Mouse (Mus musculus) cerebellum, postnatal 25 days (tissue): Measurements from ENCODE around the gene Psmd13.

Experiments used
- DNase-seq, 2 experiments: peaks; one replicate each; pipeline ENCODE4 v3.0.0; 2021; ENCODE audit warnings: mixed read lengths in 2 of 2

Psmd13 gene

DNA sequence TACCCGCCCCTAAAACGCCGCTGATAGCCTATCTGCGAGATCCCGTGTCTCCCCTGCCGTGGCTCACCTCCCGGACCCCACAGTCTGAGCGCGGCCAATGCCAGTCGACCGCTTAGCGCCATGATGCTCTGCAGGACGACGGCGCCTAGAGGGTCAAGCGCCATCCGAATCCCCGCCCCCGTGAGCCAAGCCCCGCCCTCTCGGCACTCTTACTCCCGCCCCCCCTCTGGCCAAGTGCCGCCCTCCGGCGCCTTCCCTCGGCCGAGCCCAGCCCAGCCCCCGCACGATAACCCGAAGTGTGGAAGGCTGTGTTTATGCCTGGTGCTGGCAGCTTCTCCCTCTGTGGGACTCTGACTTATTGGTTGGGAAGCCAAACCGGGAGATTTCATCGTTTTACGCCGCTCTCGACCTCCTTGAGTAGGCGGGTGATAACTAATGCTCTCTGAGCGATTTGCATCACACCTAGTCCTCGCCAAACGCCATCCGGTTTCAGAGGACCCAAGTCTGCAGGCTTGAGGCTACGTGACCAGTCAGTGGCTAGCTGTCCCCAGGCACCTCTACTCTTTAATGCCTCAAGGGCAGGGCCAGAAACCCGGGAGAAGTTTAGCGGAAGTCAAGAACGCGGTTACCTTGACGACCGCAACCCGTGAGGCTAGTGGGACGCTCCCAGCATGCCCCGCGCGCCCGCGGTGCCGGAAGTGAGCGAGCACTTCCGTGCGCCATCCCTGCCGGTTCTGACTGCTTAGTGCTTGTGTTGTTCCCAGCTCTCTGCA, at the start of gene Psmd13, which contains the start of gene Sirt3:
Psmd13 (plus strand) TSS at position 273 of the 773 bp plus-strand sequence.
Sirt3 (minus strand) TSS at position 614 of the 773 bp plus-strand sequence.
- peak; percentile 95 to 97 for DNase-seq

DNA sequence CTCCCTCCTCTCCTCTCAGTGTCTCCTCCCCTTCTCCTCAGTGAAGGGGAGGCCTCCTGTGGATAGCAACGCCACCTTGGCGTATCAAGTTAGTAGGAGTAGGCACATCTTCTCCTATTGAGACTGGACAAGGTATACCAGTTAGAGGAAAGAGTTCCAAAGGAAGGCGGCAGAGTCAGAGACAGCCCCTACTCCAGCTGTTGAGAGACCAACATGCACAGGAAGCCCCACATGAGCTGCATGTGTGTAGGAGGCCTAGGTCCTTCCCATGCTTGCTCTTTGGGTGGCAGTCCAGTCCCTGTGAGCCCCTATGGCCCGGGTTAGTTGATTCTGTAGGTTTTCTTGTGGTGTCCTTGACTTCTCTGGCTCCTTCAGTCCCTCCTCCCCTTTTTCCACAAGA, 48.4 kb upstream of the Psmd13 start:
- no peak for DNase-seq

DNA sequence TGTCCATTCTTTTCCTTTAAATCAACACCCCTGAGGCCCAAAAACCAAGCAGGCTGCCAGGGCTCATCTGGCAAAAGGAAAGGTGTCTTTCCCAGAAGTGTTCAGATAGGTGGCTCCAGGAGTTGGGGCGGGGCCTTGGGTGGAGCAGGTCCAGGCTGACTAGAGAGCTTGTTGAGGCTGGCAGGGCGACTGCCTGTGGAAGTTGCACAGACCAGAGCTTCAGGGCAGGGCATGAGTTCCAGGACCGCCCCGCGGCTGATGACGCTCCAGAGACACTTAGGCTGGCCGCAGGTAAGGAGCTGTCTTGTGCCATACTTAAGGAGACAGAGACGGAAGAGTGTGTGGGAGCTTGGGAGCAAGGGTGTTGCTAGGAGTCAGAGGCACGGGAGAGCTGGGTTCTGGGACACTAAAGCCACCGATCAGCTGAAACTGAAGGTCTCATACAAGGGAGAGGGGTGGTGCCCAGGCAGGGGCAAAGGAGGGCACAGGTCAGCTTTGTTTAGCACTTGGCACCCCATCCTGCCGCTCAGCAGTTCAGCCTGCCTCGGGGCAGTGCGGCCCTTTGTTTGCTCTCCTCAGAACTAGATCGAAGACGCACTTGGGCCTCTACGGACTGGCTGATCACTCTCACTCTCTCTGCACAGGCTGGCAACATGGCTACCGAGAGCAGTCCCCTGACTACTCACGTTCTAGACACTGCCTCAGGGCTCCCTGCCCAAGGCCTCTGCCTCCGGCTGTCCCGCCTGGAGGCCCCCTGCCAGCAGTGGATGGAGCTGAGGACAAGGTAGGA, 46.6 kb upstream of the Psmd13 start, which contains the start of gene Urah:
Urah (plus strand) TSS at position 51 of the 790 bp plus-strand sequence.
- DNase-seq = no peak

DNA sequence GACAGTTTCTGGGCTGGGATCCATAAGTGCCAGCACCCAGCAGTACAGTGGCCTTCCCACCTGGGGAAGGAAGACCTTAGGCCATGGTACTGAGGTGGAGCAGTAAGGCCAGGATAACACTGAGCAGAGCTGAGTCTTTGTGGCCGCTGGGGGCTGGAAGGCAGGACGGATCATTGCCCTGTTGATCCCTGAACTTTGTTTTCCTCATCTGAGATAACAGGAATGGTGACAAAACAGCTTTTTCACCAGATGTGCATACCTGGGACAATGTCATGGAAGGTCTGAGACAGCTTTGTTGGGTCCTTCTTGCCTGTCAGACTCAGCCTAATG, 46.0 kb upstream of the Psmd13 start:
- no peak for DNase-seq

DNA sequence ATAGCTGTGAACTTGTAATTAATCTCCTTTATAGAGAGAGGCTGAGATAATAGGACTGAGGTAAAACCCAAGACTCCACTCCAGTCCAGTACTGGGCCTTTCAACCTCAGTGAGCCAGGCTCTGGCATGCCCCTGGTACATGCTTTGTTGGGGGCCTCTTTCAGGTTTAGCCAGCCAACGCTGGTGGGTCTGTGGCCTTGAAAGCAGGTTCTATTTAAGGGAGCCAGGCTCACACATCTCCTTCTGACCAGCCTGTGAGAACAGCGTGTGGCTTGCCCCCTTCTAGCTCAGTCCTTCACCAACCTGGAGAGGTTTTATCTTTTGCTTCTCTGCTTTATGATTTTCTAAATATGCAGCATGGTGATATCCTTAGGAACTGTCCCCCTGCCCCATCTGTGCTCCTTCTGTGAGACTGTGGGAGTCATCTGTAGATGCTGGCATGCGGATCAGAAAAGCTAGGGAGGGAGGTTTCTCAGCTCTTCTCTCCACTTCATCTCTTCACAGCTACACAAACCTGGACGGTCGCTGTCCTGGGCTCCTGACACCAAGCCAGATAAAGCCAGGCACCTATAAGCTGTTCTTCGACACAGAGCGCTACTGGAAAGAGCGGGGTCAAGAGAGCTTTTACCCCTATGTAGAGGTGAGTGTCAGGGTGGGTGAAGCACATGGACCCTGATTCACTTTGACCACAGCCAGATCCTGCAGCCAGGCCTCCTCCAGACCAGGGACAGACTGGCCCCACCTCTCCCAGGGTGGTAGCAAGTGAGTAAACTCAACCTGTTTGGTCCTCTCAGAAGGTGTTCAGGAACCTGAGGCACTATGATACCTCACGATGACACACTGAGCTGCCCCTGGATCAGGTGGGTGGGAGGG, 45.3 kb upstream of the Psmd13 start:
- DNase-seq = no peak

DNA sequence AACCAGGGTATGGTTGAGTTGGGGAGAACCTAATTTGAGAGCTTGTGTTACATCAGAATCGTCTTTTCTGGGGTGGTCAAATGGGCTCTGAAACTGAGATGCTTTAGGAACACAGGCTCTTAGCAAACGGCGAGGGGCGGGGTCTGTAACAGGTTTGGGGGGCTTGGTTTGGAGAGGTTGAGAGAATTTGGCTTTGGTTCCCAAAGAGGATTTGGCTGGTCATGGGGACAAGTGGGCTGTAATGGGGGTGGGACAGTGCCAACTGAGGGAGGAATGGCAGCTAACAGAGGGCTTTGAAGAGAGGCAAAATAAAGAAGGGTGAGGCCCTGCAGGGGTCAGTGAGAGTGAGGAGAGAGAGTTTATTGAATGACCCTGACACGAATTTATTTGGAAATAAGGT, 42.2 kb upstream of the Psmd13 start:
- no peak for DNase-seq

DNA sequence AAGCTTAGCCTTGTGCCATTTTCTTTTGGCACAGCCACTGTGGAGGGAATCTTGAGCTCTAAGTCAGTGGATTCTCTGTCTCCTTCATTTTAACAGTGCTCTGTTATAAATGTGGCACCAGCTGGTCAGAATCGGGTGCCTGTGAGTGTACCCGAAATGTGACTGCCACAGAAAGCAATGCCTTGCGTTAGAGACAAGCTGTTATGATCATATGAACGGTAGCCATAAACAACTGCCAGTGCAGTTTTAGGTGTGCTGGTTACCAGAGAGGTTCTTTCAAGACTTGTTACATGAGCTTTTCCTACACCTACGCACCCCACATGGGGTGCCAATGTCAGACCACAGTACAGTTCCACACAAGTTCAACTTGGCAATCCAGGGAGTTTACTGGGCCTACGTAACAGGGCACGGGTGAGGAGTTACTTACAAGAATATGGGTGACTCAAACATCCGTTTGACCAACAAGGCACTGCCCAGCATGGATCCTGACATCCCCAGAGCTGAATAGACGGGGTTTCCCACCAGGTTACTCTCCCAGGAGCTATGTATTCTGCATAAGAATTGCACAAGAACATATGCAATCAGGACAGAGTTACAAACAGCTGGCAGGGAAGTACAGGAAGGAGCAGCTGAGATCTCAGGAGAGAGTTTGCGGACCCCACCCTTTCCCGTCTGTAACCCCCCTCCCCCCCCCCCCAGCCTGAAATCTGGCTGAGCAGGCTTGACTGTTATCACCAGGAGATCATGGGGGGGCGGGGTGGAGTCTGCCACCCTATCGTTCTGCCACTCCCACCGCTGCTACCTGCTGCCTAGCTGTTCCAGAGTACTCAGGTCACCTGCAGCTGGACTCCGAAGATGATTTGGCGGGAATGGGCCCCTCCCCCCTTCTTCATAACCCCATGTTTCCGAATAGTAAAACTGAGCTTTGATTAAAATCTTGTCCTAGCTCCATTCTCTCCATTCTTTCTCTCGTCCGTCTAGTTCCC, 40.7 kb upstream of the Psmd13 start:
- DNase-seq = no peak

DNA sequence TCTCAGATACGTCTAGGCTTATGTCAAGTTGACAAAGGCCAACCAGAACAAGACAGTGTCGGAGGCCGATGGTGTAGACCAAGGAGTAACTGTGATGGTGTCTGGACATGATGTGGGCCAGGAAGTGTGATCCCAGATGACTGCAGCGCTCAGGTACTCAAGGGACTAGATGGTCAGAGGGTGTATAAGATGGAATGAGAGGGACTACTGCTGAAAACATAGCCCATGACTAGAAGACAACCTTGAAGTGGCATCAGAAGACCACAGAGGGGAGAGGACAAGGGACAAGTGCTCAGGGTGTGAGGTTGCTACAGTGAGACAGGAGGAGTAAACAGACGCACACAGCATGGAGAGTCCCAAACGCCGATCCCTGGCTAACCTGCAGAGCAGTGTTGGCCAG, 38.0 kb upstream of the Psmd13 start:
- DNase-seq = no peak

DNA sequence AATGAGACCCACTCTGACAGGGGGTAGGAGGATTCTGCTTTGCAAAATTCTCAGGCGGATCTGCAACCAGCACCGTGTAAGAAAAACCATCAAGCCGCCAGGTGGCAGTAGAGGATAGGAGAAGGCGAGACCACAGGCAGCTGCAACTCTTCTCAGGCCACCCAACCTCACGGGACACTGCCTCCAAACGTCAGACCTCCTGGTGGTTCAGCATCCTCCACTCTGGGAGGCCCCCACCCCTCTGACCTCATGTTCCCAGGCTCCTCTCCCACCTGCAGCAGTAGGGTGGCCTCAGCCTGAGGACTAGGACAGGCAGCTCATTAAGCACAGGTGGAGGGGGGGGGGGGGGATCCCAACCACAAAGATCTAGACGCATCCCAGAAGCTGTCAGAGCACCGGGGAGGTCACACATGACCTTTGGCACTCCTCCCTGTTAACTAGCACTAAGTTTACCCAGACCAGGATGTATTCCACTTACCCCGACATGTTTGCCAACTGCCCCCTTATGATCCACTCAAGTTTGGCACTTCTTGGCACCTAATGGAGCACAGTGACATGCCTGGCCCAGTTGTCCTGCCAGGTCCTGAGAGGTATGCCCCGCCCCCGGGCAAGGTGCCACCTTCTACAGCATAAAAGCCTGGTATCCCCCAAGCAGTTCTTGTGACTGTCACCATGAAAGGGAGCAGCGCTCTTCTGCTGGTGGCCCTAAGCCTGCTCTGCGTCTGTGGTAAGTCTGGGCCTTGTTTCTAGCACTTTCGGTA, 36.7 kb upstream of the Psmd13 start, which contains the start of gene Scgb1c1:
Scgb1c1 (plus strand) TSS at position 643 of the 761 bp plus-strand sequence.
- peak; percentile 92 to 96 for DNase-seq

DNA sequence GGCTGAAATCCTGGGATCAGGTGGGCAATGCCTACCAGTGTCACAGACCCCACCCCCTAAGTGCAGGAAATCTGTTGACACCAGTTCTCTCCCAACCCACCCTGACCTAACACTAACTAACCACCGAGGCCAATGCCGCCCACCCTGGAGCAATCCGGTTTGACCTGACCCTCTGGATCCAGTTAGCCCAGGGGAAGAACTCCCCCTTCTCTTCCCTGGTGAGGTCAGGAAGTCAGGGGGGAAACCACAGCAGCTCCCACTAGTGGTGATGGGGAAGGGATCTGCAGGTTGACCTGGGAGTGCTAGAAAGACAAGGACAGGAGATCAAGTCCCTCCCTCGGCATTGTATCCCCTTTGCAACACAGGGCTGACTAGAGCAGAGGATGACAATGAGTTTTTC, 36.1 kb upstream of the Psmd13 start:
- no peak for DNase-seq

DNA sequence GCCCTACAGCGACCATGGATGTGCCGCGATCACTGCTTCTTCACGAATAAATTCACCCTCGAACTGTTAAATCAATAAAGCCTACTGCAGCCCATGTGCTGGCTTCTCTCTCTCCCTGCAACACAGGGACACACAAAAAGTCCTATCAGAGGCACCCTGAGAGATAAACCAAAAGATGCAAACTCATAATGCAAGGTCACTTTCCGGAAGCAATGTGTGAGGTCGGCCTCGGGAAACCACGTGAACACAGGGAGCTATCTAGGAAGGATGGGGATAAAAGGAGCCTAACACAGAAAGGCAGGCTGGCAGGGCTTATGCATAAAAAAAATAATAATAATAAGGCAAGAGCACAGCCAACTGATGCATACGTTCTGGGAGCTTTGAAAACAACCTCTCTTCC, 35.1 kb upstream of the Psmd13 start:
- DNase-seq = no peak

DNA sequence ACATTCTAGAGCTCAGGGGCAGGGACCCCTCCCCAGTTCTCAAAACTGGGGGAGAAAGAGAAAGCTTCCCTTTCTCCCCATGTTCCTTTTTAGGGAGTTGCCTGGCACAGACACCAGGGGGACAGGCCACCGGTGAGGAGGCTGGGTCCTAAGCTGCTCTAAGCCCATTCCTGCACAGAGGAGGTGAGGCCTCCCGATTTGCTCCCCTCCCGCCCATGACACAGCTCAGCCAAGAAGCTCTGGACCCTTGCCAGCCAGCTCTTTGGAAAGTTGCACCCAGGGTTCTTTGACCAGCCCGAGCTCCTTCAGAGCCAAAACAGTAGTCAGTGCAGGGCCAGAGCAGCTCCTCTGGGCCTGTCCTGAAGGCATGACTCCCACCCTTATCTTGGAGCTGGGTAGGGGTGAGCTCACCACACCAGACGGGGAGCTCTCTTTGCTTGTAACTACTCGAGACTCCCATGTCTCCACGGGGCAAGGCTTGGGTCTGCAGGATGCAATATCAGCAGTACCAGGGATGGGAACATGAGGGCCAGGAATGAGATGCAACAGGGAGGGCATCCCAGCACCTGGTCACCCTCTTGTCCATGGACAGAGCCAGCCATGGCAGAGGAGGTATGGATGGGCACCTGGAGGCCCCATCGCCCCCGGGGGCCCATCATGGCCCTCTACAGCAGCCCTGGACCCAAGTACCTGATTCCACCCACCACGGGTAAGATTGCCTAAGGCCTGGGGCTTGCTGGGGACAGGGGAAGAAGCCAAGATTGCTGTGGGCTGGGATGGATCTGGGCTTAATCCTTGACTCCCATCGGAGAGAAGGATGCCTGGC, 33.8 kb upstream of the Psmd13 start, which contains the start of gene Odf3:
Odf3 (plus strand) TSS at position 51 of the 826 bp plus-strand sequence.
- DNase-seq = no peak

DNA sequence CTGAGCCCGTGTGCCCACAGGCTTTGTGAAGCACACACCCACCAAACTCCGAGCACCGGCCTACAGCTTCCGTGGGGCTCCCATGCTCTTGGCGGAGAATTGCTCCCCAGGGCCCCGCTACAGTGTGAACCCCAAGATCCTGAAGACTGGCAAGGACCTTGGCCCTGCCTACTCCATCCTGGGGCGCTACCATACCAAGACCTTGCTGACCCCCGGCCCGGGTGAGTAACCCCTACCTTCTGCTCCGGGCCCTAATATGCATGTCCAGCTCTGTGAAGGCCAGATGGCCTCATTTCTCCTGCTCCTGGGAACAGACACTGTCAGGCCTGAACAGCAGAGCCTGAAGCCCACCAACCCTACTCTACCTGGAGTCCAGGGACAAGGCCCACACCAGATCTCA, 33.2 kb upstream of the Psmd13 start:
- DNase-seq = no peak

DNA sequence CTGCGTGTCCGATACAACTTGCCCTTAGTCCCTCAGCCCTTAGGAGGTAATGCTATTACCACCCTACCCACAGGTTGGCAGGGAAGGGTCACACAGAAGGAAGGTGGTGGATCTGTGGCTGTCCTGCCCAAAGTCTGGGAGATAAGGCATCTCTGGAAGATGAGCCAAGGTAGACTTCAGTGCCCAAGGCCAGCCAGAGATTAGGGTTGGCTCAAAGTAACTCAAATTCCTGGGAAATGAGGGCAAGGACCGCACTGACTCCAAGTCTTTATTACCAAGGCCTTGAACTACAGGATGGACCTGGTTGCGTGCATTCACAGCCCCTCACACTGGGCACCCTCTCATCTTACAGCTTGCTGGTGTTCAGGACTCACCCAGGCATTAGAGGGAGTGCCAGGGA, 29.9 kb upstream of the Psmd13 start:
- DNase-seq = no peak

DNA sequence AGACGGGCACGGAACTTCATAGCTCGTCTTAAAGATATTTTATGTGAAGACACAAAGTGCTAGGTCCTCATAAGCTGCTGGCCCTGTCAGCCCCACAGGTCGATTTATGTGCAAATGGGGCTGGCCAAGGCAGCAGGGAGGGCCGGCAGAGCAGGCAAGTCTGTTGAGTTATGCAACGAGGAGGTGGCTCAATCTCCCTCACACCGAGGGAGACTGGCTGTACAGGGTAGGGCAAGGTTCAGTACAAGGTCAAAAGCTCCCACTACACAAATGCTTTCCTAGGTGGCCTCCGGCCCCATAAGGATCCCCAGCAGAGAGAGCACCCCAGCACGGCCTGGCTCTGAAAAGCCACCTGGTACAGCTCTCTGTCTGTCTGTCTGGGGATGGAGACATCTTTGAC, 28.4 kb upstream of the Psmd13 start:
- DNase-seq = no peak

DNA sequence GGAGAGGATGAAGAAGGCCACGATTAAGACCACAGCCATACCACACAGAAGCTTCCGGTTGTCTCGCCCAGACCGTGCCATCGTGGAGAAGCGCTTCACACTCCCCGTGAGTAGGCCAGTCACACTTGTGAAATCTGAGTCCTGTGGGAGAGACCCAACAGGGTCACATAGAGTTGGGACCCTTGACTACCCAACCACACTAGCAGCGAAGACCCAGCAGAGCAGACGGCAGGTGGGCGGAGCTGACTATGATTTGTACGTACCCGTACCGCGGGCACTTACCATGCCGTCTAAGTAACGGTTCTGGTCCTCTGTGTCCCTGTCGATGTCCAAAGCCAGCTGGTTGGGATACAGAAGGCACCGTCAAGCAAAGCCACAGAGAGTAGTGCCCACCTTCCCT, 27.3 kb upstream of the Psmd13 start:
- no peak for DNase-seq

DNA sequence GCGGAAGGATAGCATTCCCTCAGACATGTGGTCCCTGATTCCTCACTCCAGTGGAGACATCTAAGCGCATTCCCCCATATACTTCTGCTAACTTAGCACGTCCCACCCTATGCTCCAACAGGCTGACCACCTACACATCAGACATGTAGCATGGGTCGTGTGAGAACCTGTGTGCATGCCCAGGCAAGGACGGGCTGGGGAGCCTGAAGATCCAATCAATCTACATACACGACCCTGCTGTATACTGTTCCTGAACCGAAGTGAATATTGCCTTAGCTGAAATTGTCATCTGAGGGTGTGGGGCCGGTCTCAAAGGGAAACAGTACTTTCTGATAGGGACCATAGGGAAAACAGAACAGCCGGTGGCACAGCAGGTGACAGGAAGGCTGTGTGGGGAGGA, 26.6 kb upstream of the Psmd13 start:
- DNase-seq = no peak

DNA sequence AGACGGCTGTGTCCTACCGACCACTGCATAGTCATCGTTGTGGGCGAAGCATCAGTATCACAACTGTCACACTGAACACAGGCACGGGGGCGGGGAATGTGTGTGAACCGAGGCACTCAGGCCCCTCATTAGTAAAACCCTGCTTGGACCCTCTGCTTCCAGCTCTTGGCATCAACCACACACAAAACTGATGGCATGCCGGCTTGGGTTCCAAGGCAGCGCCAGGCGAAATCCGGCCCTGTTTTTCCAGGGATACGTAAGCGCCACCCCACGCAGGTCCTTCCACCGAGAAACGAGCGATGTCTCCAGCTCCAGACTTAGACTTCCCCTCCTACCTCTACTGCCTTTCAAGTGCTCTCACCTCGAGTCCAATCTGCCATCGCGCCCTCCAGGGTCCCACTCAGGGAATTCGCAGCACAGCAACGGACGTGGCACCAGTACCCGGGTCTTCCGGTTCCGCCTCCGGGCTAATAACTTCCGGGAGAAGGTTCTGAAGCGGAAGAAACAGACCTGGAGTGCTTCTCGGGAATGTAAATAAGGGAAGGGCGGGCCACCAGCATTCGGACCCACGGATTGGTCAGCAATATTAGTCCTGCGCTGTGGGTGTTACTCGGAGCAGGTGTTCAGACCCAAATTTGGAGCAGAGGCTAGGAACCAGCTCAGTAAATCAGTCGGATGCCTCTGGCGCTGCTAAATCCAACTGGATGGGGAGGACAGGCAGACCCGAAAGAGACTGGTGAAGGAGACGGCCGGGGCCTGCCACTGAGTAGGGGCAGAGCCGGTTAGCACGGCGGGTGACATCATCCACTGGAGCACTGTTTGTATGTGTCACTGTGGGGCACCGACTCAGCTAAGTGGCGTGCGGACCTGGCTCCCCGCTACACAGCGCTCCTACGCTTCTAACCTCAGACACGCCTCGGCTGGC, 25.6 kb upstream of the Psmd13 start, which contains the start of gene Gm45785:
Gm45785 (minus strand) TSS at position 472 of the 925 bp plus-strand sequence.
- peak; percentile 85 to 87 for DNase-seq
